Comparison of ENCODE assay signal across 8 mouse cellular contexts in genomic region chr16:88112551-88113138, GRCm38 (mm10).
DNase-seq lines count a peak whose midpoint lies in the region; ATAC-seq lines count a peak whose summit lies in the region.
"Had no signal": no experiment of that assay in that cellular context is flagged by ENCODE, and none has a peak within 500 bp of the region (broad histone marks: within the 10 kb centered on the region; RNA-seq: fewer than 3 reads in every experiment).

No protein-coding gene starts in this region.

- H3K4me1 ChIP-seq in kidney, embryonic 15.5 days, result peaks cover 4% of the 10 kb centered on the region; the same call in 1 of the 2 replicates
- no peaks in the 10 kb centered on the region for H3K4me1 ChIP-seq in heart, embryonic 11.5 days (ENCODE audit: control insufficient read depth, insufficient read depth, low read length)

- 57% methylated on average over 8 of the region's 8 CpGs for WGBS in kidney, embryonic 15.5 days
- WGBS in heart, embryonic 11.5 days (ENCODE audit: insufficient replicate concordance), result 77% methylated on average over 8 of the region's 8 CpGs

- H3K27me3 ChIP-seq in kidney, embryonic 15.5 days, result no peaks in the 10 kb centered on the region
- H3K27me3 ChIP-seq in heart, embryonic 11.5 days (ENCODE audit: control insufficient read depth, insufficient read depth, low read length), result no peaks in the 10 kb centered on the region

- no peak for ATAC-seq in kidney, embryonic 15.5 days (replicated peaks; ENCODE audit: low FRiP score)
- ATAC-seq in heart, embryonic 11.5 days (replicated peaks; ENCODE audit: insufficient number of reproducible peaks, low FRiP score, low TSS enrichment), result no peak

- H3K9me3 ChIP-seq in kidney, embryonic 15.5 days (replicated peaks), result no peaks in the 10 kb centered on the region
- no peaks in the 10 kb centered on the region for H3K9me3 ChIP-seq in heart, embryonic 11.5 days (replicated peaks; ENCODE audit: control insufficient read depth, low read length)

- H3K4me2 ChIP-seq in kidney, embryonic 15.5 days, result no peak overlapping the region
- H3K4me2 ChIP-seq in heart, embryonic 11.5 days, result no peak overlapping the region
- H3K4me2 ChIP-seq: liver, embryonic 11.5 days had no signal

- no peaks in the 10 kb centered on the region for H3K36me3 ChIP-seq in kidney, embryonic 15.5 days
- H3K36me3 ChIP-seq in heart, embryonic 11.5 days (ENCODE audit: control insufficient read depth, insufficient read depth, low read length), result no peaks in the 10 kb centered on the region

- no peak overlapping the region for H3K27ac ChIP-seq in kidney, embryonic 15.5 days
- no peak overlapping the region for H3K27ac ChIP-seq in heart, embryonic 11.5 days (ENCODE audit: low read depth, low read length)

- H3K9ac ChIP-seq in kidney, embryonic 15.5 days, result no peak overlapping the region
- H3K9ac ChIP-seq in heart, embryonic 11.5 days (ENCODE audit: low read depth, low read length), result no peak overlapping the region

- peak; percentile 4 for DNase-seq in kidney, adult 18-20 months
- peak; percentile 89 for DNase-seq in Muller cell, postnatal 12 days (ENCODE audit: inconsistent ontology term)
- DNase-seq in adrenal gland, postnatal 36 days, result peak; percentile 5 to 24
- peak; percentile 5 to 11 for DNase-seq in kidney, postnatal 4 days
- DNase-seq in embryo, embryonic 9.5 days (ENCODE audit: extremely low spot score), result no peak

- no peak overlapping the region for H3K4me3 ChIP-seq in kidney, embryonic 15.5 days (replicated peaks)
- no peak overlapping the region for H3K4me3 ChIP-seq in heart, embryonic 11.5 days (ENCODE audit: low read depth, low read length)
